10 mouse cellular contexts compared by ENCODE assay signal in the genomic region with DNA sequence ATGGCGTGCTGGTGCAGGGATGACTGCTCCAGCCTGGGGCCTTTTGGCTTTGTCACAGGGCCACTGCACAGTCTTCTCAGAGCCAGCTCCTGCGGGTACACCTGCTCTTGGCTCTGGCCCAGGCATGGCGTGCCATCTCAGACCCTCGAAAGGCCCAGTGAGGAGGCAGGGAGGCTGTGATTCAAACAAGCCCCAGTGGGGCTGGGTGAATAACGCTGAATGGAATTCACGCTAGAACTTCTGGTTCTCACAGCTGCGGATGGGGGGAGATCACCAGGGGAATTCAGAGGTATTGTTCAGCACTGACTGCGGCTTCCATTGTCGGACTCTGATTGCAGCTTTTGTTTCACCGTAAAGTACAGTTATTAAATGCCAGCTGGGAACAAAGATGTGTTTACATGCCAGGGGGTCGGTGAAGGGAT. TPM values are rescaled to one million over a fixed set of nuclear protein-coding genes. Genes with fewer than 3 reads are reported as not detected.
DNase-seq lines count a peak whose midpoint lies in the region; ATAC-seq and TF ChIP-seq lines count a peak whose summit lies in the region.
"Had no signal": no experiment of that assay in that cellular context is flagged by ENCODE, and none has a peak within 500 bp of the region (broad histone marks: within the 10 kb centered on the region; RNA-seq: fewer than 3 reads in every experiment).

No protein-coding gene starts in this region.

- no peaks in the 10 kb centered on the region for H3K27me3 ChIP-seq in kidney, postnatal 0 days (ENCODE audit: insufficient read depth, low read length)
- no peaks in the 10 kb centered on the region for H3K27me3 ChIP-seq in neural tube, embryonic 14.5 days (ENCODE audit: control insufficient read depth, insufficient read depth, low read length)
- H3K27me3 ChIP-seq: heart, embryonic 13.5 days had no signal

- peak; percentile 32 to 63 for DNase-seq in lung, adult 18-20 months
- DNase-seq in lung, adult 2 months: no peak
- no peak for DNase-seq in kidney, postnatal 0 days (ENCODE audit: low spot score)
- DNase-seq in spleen, adult 12 weeks (ENCODE audit: low spot score): no peak
- no peak for DNase-seq in cerebellum, adult 9-11 months
- DNase-seq in MN1 (ENCODE audit: low spot score): no peak
- DNase-seq: liver, embryonic 13.5 days had no signal

- H3K4me1 ChIP-seq in lung, adult 2 months (ENCODE audit: control insufficient read depth, insufficient read depth, low read length): no peaks in the 10 kb centered on the region
- H3K4me1 ChIP-seq in cortical plate, adult 2 months (ENCODE audit: control insufficient read depth, insufficient read depth, low read length): no peaks in the 10 kb centered on the region
- H3K4me1 ChIP-seq in kidney, postnatal 0 days (replicated peaks; ENCODE audit: insufficient read depth, low read length): peaks cover 8% of the 10 kb centered on the region; the same call in 1 of the 2 replicates
- peaks cover 8% of the 10 kb centered on the region for H3K4me1 ChIP-seq in neural tube, embryonic 14.5 days (ENCODE audit: control insufficient read depth, insufficient read depth, low read length)
- H3K4me1 ChIP-seq: liver, embryonic 13.5 days had no signal

- H3K4me2 ChIP-seq in kidney, postnatal 0 days (ENCODE audit: low read length): no peak overlapping the region
- H3K4me2 ChIP-seq in neural tube, embryonic 14.5 days (ENCODE audit: low read depth, low read length): no peak overlapping the region
- H3K4me2 ChIP-seq: heart, embryonic 13.5 days; liver, embryonic 13.5 days had no signal

- no peak for ATAC-seq in kidney, postnatal 0 days (replicated peaks; ENCODE audit: low FRiP score, low read depth)
- peak; percentile 16; the same call in 1 of the 2 replicates for ATAC-seq in neural tube, embryonic 14.5 days (ENCODE audit: low read depth)

- H3K36me3 ChIP-seq in kidney, postnatal 0 days (ENCODE audit: insufficient read depth, low read length): no peaks in the 10 kb centered on the region
- H3K36me3 ChIP-seq in neural tube, embryonic 14.5 days (ENCODE audit: control insufficient read depth, insufficient read depth, low read length): no peaks in the 10 kb centered on the region
- H3K36me3 ChIP-seq: heart, embryonic 13.5 days; liver, embryonic 13.5 days had no signal

- no peak overlapping the region for H3K9ac ChIP-seq in kidney, postnatal 0 days (ENCODE audit: low read depth, low read length)
- no peak overlapping the region; the same call in 1 of the 2 replicates for H3K9ac ChIP-seq in neural tube, embryonic 14.5 days (replicated peaks; ENCODE audit: low read depth, low read length)
- H3K9ac ChIP-seq: heart, embryonic 13.5 days; liver, embryonic 13.5 days had no signal

- no peak for TF ChIP-seq POLR2A in lung, adult 2 months (IDR thresholded peaks at IDR 0.05; ENCODE audit: borderline replicate concordance, extremely low read depth, low read depth, low read length)
- TF ChIP-seq POLR2A in cortical plate, adult 2 months (IDR thresholded peaks at IDR 0.05; ENCODE audit: extremely low read depth, insufficient read depth, low read length): no peak

- peak overlapping the region; percentile 5; the same call in 1 of the 2 replicates for H3K27ac ChIP-seq in cortical plate, adult 2 months (ENCODE audit: insufficient read depth, low read length)
- 0 out of 2 replicates have a peak overlapping the region, but pooled peaks have one; percentile 36 for H3K27ac ChIP-seq in kidney, postnatal 0 days
- peak overlapping the region; percentile 62; the same call in 1 of the 2 replicates for H3K27ac ChIP-seq in neural tube, embryonic 14.5 days (ENCODE audit: low read depth, low read length)
- H3K27ac ChIP-seq: heart, embryonic 13.5 days; liver, embryonic 13.5 days had no signal

- no peak for TF ChIP-seq CTCF in lung, adult 2 months (IDR thresholded peaks at IDR 0.05; ENCODE audit: insufficient read depth, low read length)
- TF ChIP-seq CTCF in cortical plate, adult 2 months (IDR thresholded peaks at IDR 0.05; ENCODE audit: extremely low read depth, insufficient read depth, low read length): no peak
- TF ChIP-seq CTCF in kidney, postnatal 0 days (IDR thresholded peaks at IDR 0.05; ENCODE audit: low read depth): no peak

- H3K9me3 ChIP-seq in kidney, postnatal 0 days (replicated peaks; ENCODE audit: low read length): no peaks in the 10 kb centered on the region
- H3K9me3 ChIP-seq in neural tube, embryonic 14.5 days (ENCODE audit: control insufficient read depth, low read length): no peaks in the 10 kb centered on the region
- H3K9me3 ChIP-seq: heart, embryonic 13.5 days; liver, embryonic 13.5 days had no signal

- 35% methylated on average over 11 of the region's 11 CpGs for WGBS in lung, adult 2 months
- 39% methylated on average over 11 of the region's 11 CpGs for WGBS in kidney, postnatal 0 days
- WGBS in neural tube, embryonic 14.5 days: 8% methylated on average over 11 of the region's 11 CpGs

- no peak overlapping the region for H3K4me3 ChIP-seq in lung, adult 2 months (replicated peaks; ENCODE audit: extremely low read depth, low read depth, low read length)
- no peak overlapping the region for H3K4me3 ChIP-seq in cortical plate, adult 2 months (ENCODE audit: insufficient read depth, low read length)
- no peak overlapping the region for H3K4me3 ChIP-seq in kidney, postnatal 0 days (replicated peaks; ENCODE audit: low read depth, low read length)
- no peak overlapping the region for H3K4me3 ChIP-seq in neural tube, embryonic 14.5 days (ENCODE audit: low read depth, low read length)
- H3K4me3 ChIP-seq: heart, embryonic 13.5 days; liver, embryonic 13.5 days had no signal

RNA-seq across cellular contexts. Expression of gene Plekha1, which starts 4.8 kb away (rescaled TPM):
- polyA plus RNA-seq in lung, adult 2 months (2012; rRNA removed): 66.8 and 99.2 TPM in 2 replicates
- 110 and 111 TPM in 2 replicates for polyA plus RNA-seq in cortical plate, adult 2 months (2012; rRNA removed)
- polyA plus RNA-seq in kidney, postnatal 0 days (2015; fragmentation: Nextera tagmentation; extraction: Ambion mirVana): 58.6 and 67.7 TPM in 2 replicates
- polyA plus RNA-seq in neural tube, embryonic 14.5 days (2014; fragmentation: Nextera tagmentation; extraction: Ambion mirVana): 69.9 and 71.0 TPM in 2 replicates

Comparison
In these comparisons a context has a peak if more than half of its experiments do, and no peak if none do; other contexts are left out.
1. DNase-seq: peak in lung, adult 18-20 months (2 of 2); none in lung, adult 2 months (single experiment), kidney, postnatal 0 days (single experiment), spleen, adult 12 weeks (single experiment), cerebellum, adult 9-11 months (single experiment) and MN1 (single experiment).
2. H3K27ac ChIP-seq: peak in every context shown above with its lines; median percentile 62 in neural tube, embryonic 14.5 days; 36 in kidney, postnatal 0 days; 5 in cortical plate, adult 2 months.